Mouse (Mus musculus) megakaryocyte, embryonic 14.5 days (primary cell): Measurements from ENCODE around the gene Adcy7. TPM values are rescaled to one million over a fixed set of nuclear protein-coding genes. Genes with fewer than 3 reads are reported as not detected.

ENCODE experiments used
- H3K27me3 ChIP-seq: replicated peaks from 2 replicates; pipeline ENCODE3; 2012; ENCODE audit warnings: inconsistent platforms
- H3K36me3 ChIP-seq: replicated peaks from 2 replicates; pipeline ENCODE3; 2012; ENCODE audit warnings: low read length, inconsistent platforms, mixed read lengths
- H3K4me1 ChIP-seq: 2 replicates; pipeline ENCODE4 v1.6.1; 2012; ENCODE audit warnings: inconsistent platforms
- H3K4me3 ChIP-seq: replicated peaks from 2 replicates; pipeline ENCODE3; 2012; ENCODE audit warnings: moderate library complexity, mild to moderate bottlenecking, inconsistent platforms
- H3K9me3 ChIP-seq: 2 replicates; pipeline ENCODE4 v1.6.1; 2012; ENCODE audit warnings: inconsistent platforms
- FLI1 ChIP-seq: IDR thresholded peaks from 2 replicates; pipeline ENCODE4 v1.6.1; 2012; ENCODE audit warnings: low read length, inconsistent platforms, mixed read lengths
- GATA1 ChIP-seq: IDR thresholded peaks from 3 replicates; pipeline ENCODE4 v1.6.1; 2012; ENCODE audit warnings: mixed read lengths, low read length, inconsistent platforms, borderline replicate concordance
- polyA plus RNA-seq: library from polyadenylated mRNA; stranded (reverse); fragments of >175 nt; gene quantifications from 2 replicates; pipeline ENCODE4 v1.2.3, GENCODE M21; 2012; ENCODE audit warnings: low replicate concordance; ENCODE audit not compliant: insufficient read depth

Adcy7 gene
- polyA plus RNA-seq, 1 experiment = 7.8 TPM

DNA sequence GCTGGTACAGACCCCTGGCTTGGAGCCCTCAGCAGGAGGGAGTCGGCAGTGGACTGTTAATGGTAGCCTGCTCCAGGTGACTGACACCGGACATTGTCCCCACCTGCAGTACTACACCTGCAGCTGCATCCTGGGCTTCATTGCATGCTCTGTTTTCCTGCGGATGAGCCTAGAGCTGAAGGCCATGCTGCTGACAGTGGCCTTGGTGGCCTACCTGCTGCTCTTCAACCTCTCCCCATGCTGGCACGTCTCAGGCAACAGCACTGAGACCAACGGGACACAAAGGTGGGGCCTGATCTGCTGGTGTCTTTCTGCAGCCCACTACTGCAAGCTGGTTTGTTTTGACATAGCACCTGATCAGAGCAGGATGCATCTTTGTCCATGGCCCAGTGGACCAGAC, 51.3 kb downstream of the Adcy7 start:
- no peaks in the 10 kb centered on the region for H3K27me3 ChIP-seq
- peaks cover 3% of the 10 kb centered on the region; the same call in 1 of the 2 replicates for H3K4me1 ChIP-seq
- no peaks in the 10 kb centered on the region for H3K9me3 ChIP-seq
- no peak overlapping the region for H3K4me3 ChIP-seq
- TF ChIP-seq FLI1 (no peak), GATA1 (no peak)
- H3K36me3 ChIP-seq = peaks cover 100% of the 10 kb centered on the region

DNA sequence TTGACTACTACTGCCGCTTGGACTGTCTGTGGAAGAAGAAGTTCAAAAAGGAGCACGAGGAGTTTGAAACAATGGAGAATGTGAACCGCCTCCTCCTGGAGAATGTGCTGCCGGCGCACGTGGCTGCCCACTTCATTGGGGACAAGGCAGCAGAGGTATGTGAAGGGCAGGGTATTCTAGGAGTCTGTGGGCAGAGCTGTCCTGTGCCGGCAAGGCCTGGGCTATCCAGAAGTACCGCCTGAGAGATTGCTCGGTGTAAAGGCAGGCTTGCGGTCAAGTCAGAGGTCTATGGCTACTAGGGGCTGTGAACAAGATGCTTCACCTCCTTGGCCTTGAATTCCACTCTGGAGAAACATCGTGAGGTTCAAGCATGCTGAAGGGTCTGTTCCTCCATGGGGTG, 52.6 kb downstream of the Adcy7 start:
- no peaks in the 10 kb centered on the region for H3K27me3 ChIP-seq
- no peak overlapping the region for H3K4me3 ChIP-seq
- peaks cover 100% of the 10 kb centered on the region for H3K36me3 ChIP-seq
- H3K4me1 ChIP-seq = no peaks in the 10 kb centered on the region
- TF ChIP-seq FLI1 = no peak
- no peak for TF ChIP-seq GATA1
- no peaks in the 10 kb centered on the region for H3K9me3 ChIP-seq

GRCm38 (mm10) chr8:88325251-88325650, 53.0 kb downstream of the Adcy7 start:
- H3K27me3 ChIP-seq = no peaks in the 10 kb centered on the region
- no peak overlapping the region for H3K4me3 ChIP-seq
- TF ChIP-seq FLI1 (no peak), GATA1 (no peak)
- no peaks in the 10 kb centered on the region for H3K4me1 ChIP-seq
- H3K36me3 ChIP-seq = peaks cover 100% of the 10 kb centered on the region
- H3K9me3 ChIP-seq = no peaks in the 10 kb centered on the region

DNA sequence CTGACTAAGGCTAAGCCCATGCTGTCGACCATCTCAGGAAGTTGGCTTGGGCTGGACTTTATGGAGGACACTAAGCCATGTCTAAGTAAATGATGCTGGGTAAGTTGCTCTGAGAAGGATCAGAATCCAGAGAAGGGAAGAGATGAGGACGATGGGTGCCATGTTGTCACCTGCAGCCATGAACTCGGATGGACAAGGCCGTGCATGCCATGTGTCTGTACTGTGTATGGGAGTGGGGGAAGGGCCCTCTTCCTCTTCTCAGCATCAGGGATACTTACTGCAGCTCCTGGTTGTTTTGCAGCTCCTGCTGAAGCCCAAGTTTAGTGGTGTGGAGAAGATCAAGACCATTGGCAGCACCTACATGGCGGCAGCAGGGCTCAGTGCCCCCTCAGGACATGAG, 53.6 kb downstream of the Adcy7 start:
- Histone ChIP-seq H3K9me3 (no peaks in the 10 kb centered on the region), H3K4me3 (no peak overlapping the region), H3K4me1 (no peaks in the 10 kb centered on the region), H3K36me3 (peaks cover 100% of the 10 kb centered on the region), H3K27me3 (no peaks in the 10 kb centered on the region)
- TF ChIP-seq FLI1 (no peak), GATA1 (no peak)

DNA sequence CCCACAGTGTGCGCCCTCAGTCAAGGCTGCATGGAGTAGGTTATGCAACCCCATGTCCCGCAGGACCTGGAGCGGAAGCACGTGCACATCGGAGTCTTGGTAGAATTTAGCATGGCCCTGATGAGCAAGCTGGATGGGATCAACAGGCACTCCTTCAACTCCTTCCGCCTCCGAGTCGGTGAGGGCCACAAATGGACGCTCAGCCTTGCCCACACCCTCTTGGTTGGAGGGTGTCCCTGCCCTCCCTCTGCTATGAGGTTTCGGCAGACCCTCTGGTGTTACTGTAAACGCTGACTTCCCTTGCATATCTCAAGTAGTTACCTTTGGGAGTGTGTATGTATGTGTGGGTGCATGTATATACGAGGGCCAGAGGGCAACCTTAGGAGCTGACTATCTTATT, 54.1 kb downstream of the Adcy7 start:
- H3K4me1 ChIP-seq = no peaks in the 10 kb centered on the region

DNA sequence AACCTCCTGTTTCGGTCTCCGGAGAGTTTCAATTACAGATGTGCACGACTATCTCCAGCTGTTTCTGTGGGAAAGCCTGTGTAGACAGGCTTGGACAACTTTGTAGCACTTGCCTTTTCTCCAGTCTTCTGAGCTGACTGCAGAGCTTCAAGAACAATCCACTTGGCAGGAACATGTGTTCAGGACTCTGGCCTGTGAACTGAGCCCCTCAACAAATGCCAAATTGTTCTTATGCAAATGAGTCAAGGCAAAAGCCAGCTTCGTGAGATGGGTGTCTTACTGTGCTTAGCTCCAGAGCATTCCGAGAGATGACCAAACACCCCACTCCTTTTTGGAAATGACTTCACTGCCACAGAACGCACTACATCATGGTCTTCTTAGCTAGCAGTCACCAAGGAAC, 56.5 kb downstream of the Adcy7 start:
- Histone ChIP-seq H3K27me3 (no peaks in the 10 kb centered on the region), H3K4me3 (no peak overlapping the region), H3K9me3 (no peaks in the 10 kb centered on the region), H3K4me1 (no peaks in the 10 kb centered on the region), H3K36me3 (peaks cover 100% of the 10 kb centered on the region)
- TF ChIP-seq FLI1 (no peak), GATA1 (no peak)

More for the DNA sequence above, 54.1 kb downstream of the Adcy7 start:
- Histone ChIP-seq H3K4me3 (no peak overlapping the region), H3K9me3 (no peaks in the 10 kb centered on the region), H3K27me3 (no peaks in the 10 kb centered on the region), H3K36me3 (peaks cover 100% of the 10 kb centered on the region)
- TF ChIP-seq FLI1 = no peak
- no peak for TF ChIP-seq GATA1

GRCm38 (mm10) chr8:88330816-88331215, 58.6 kb downstream of the Adcy7 start:
- Histone ChIP-seq H3K9me3 (no peaks in the 10 kb centered on the region), H3K4me1 (peaks cover 10% of the 10 kb centered on the region), H3K27me3 (no peaks in the 10 kb centered on the region), H3K36me3 (peaks cover 100% of the 10 kb centered on the region), H3K4me3 (no peak overlapping the region)
- TF ChIP-seq FLI1 = no peak
- no peak for TF ChIP-seq GATA1

DNA sequence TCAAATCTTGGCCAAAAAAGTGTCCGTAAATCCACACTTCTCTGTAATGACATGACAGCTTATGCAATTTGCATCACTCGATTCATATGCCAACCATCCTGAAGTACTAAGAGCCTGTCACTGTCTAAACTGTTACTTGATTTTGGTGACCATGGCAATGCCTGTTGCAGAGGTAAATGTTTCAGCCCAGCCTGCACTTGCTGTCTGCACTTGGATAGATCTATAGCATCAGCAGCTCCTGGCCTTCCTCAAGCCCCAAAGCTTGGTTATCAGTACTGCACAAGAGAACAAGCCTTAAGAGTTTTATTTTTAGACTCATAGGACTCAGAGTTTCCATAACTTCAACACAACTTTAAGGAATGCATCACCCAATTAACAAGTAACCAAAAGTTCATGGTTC, 62.2 kb downstream of the Adcy7 start:
- Histone ChIP-seq H3K27me3 (no peaks in the 10 kb centered on the region), H3K36me3 (peaks cover 97% of the 10 kb centered on the region), H3K4me3 (no peak overlapping the region), H3K9me3 (peaks cover 5% of the 10 kb centered on the region; the same call in 1 of the 2 replicates), H3K4me1 (peaks cover 10% of the 10 kb centered on the region)
- TF ChIP-seq FLI1 = no peak
- TF ChIP-seq GATA1 = no peak

GRCm38 (mm10) chr8:88334975-88335374, 62.8 kb downstream of the Adcy7 start:
- H3K4me1 ChIP-seq = peaks cover 10% of the 10 kb centered on the region
- peaks cover 5% of the 10 kb centered on the region; the same call in 1 of the 2 replicates for H3K9me3 ChIP-seq
- no peak overlapping the region for H3K4me3 ChIP-seq
- no peak for TF ChIP-seq FLI1
- no peak for TF ChIP-seq GATA1
- H3K36me3 ChIP-seq = peaks cover 97% of the 10 kb centered on the region
- H3K27me3 ChIP-seq = no peaks in the 10 kb centered on the region

- Histone ChIP-seq H3K4me3 (no peak overlapping the region), H3K9me3 (peaks cover 5% of the 10 kb centered on the region; the same call in 1 of the 2 replicates), H3K27me3 (no peaks in the 10 kb centered on the region), H3K4me1 (peaks cover 10% of the 10 kb centered on the region), H3K36me3 (peaks cover 98% of the 10 kb centered on the region)
- TF ChIP-seq FLI1 (no peak), GATA1 (no peak)
Observed at GRCm38 (mm10) chr8:88339221-88339620, 67.0 kb downstream of the Adcy7 start.

- peaks cover 5% of the 10 kb centered on the region; the same call in 1 of the 2 replicates for H3K9me3 ChIP-seq
- TF ChIP-seq FLI1 (no peak), GATA1 (no peak)
- H3K4me1 ChIP-seq = peaks cover 1% of the 10 kb centered on the region; the same call in 1 of the 2 replicates
- no peak overlapping the region for H3K4me3 ChIP-seq
- peaks cover 98% of the 10 kb centered on the region for H3K36me3 ChIP-seq
- no peaks in the 10 kb centered on the region for H3K27me3 ChIP-seq
Observed at GRCm38 (mm10) chr8:88339887-88340695, 67.9 kb downstream of the Adcy7 start.
